Mouse (Mus musculus): ENCODE results near the gene Sugp1. TPM values are rescaled to one million over a fixed set of nuclear protein-coding genes. Genes with fewer than 3 reads are reported as not detected.

Sugp1 gene
- polyA plus RNA-seq (2014; fragmentation: Nextera tagmentation; extraction: Ambion mirVana): 39.2 and 39.5 TPM in 2 replicates

GRCm38 (mm10) chr8:70042583-70043455 lies at the start of gene Sugp1, which contains the start of gene Mau2:
Sugp1 (plus strand) TSS chr8:70042813.
Mau2 (minus strand) TSS chr8:70042734.
- H3K9me3 ChIP-seq (ENCODE audit: control insufficient read depth, low read length): no peaks in the 10 kb centered on the region
- DNase-seq (ENCODE audit: low spot score): peak; percentile 97
- WGBS: under 1% methylated on average over 65 of the region's 65 CpGs
- H3K4me3 ChIP-seq (ENCODE audit: low read depth, low read length): peak within 1 kb of the TSS; percentile 92
- peak within 1 kb of the TSS; percentile 91 for H3K4me2 ChIP-seq (ENCODE audit: low read depth)
- H3K27ac ChIP-seq (ENCODE audit: low read depth, low read length): peak within 1 kb of the TSS; percentile 45; the same call in 1 of the 2 replicates
- peaks cover 19% of the 10 kb centered on the region for H3K4me1 ChIP-seq (ENCODE audit: control insufficient read depth, insufficient read depth, low read length)
- H3K36me3 ChIP-seq (ENCODE audit: control insufficient read depth, insufficient read depth, low read length): no peaks in the 10 kb centered on the region
- H3K27me3 ChIP-seq (ENCODE audit: control insufficient read depth, insufficient read depth, low read length): no peaks in the 10 kb centered on the region
- H3K9ac ChIP-seq (ENCODE audit: low read length): peak within 1 kb of the TSS; percentile 85
- peak; percentile 97 for ATAC-seq (ENCODE audit: insufficient read depth, low FRiP score, low TSS enrichment)

GRCm38 (mm10) chr8:69995422-69995775 lies 47.2 kb upstream of the Sugp1 start:
- no peak for ATAC-seq (ENCODE audit: insufficient read depth, low FRiP score, low TSS enrichment)

GRCm38 (mm10) chr8:69995776-69996588 lies 46.6 kb upstream of the Sugp1 start, which contains the start of gene Gatad2a:
Gatad2a (minus strand) TSS chr8:69996384.
- Histone ChIP-seq H3K9ac (ENCODE audit: low read length) (peak within 1 kb of the TSS; percentile 76), H3K9me3 (ENCODE audit: control insufficient read depth, low read length) (no peaks in the 10 kb centered on the region), H3K4me3 (ENCODE audit: low read depth, low read length) (peak within 1 kb of the TSS; percentile 92), H3K4me1 (ENCODE audit: control insufficient read depth, insufficient read depth, low read length) (0 out of 2 replicates have a peak, but pooled peaks cover 2% of the 10 kb centered on the region), H3K27me3 (ENCODE audit: control insufficient read depth, insufficient read depth, low read length) (no peaks in the 10 kb centered on the region), H3K4me2 (ENCODE audit: low read depth) (peak within 1 kb of the TSS; percentile 91), H3K36me3 (ENCODE audit: control insufficient read depth, insufficient read depth, low read length) (no peaks in the 10 kb centered on the region), H3K27ac (ENCODE audit: low read depth, low read length) (peak within 1 kb of the TSS; percentile 95)
- DNase-seq (ENCODE audit: low spot score): peak; percentile 99
- peak; percentile 100 for ATAC-seq (ENCODE audit: insufficient read depth, low FRiP score, low TSS enrichment)
- under 1% methylated on average over 79 of the region's 87 CpGs for WGBS

More at GRCm38 (mm10) chr8:69995422-69995775, 47.2 kb upstream of the Sugp1 start:
- Histone ChIP-seq H3K4me1 (ENCODE audit: control insufficient read depth, insufficient read depth, low read length) (0 out of 2 replicates have a peak, but pooled peaks cover 2% of the 10 kb centered on the region), H3K4me3 (ENCODE audit: low read depth, low read length) (peak overlapping the region; percentile 92), H3K27me3 (ENCODE audit: control insufficient read depth, insufficient read depth, low read length) (no peaks in the 10 kb centered on the region), H3K4me2 (ENCODE audit: low read depth) (peak overlapping the region; percentile 91), H3K36me3 (ENCODE audit: control insufficient read depth, insufficient read depth, low read length) (no peaks in the 10 kb centered on the region), H3K9me3 (ENCODE audit: control insufficient read depth, low read length) (no peaks in the 10 kb centered on the region), H3K27ac (ENCODE audit: low read depth, low read length) (peak overlapping the region; percentile 95), H3K9ac (ENCODE audit: low read length) (peak overlapping the region; percentile 76)
- DNase-seq (ENCODE audit: low spot score): no peak
- under 1% methylated on average over 7 of the region's 7 CpGs for WGBS

GRCm38 (mm10) chr8:69996589-69997285 lies 45.9 kb upstream of the Sugp1 start:
- Histone ChIP-seq H3K27ac (ENCODE audit: low read depth, low read length) (peak overlapping the region; percentile 29; the same call in 1 of the 2 replicates), H3K4me3 (ENCODE audit: low read depth, low read length) (peak overlapping the region; percentile 92)
- WGBS: 3% methylated on average over 35 of the region's 35 CpGs

GRCm38 (mm10) chr8:69998706-69999105 lies 43.9 kb upstream of the Sugp1 start:
- Histone ChIP-seq H3K4me3 (ENCODE audit: low read depth, low read length) (no peak overlapping the region), H3K27ac (ENCODE audit: low read depth, low read length) (no peak overlapping the region), H3K4me1 (ENCODE audit: control insufficient read depth, insufficient read depth, low read length) (0 out of 2 replicates have a peak, but pooled peaks cover 2% of the 10 kb centered on the region), H3K9ac (ENCODE audit: low read length) (no peak overlapping the region), H3K27me3 (ENCODE audit: control insufficient read depth, insufficient read depth, low read length) (no peaks in the 10 kb centered on the region), H3K9me3 (ENCODE audit: control insufficient read depth, low read length) (no peaks in the 10 kb centered on the region), H3K36me3 (ENCODE audit: control insufficient read depth, insufficient read depth, low read length) (no peaks in the 10 kb centered on the region), H3K4me2 (ENCODE audit: low read depth) (no peak overlapping the region)
- ATAC-seq (ENCODE audit: insufficient read depth, low FRiP score, low TSS enrichment): no peak
- WGBS: 91% methylated on average over 3 of the region's 3 CpGs
- DNase-seq (ENCODE audit: low spot score): no peak

More at GRCm38 (mm10) chr8:69996589-69997285, 45.9 kb upstream of the Sugp1 start:
- no peaks in the 10 kb centered on the region for H3K9me3 ChIP-seq (ENCODE audit: control insufficient read depth, low read length)
- no peaks in the 10 kb centered on the region for H3K27me3 ChIP-seq (ENCODE audit: control insufficient read depth, insufficient read depth, low read length)
- DNase-seq (ENCODE audit: low spot score): no peak
- peak overlapping the region; percentile 73 for H3K9ac ChIP-seq (ENCODE audit: low read length)
- no peak for ATAC-seq (ENCODE audit: insufficient read depth, low FRiP score, low TSS enrichment)
- peak overlapping the region; percentile 89 for H3K4me2 ChIP-seq (ENCODE audit: low read depth)
- no peaks in the 10 kb centered on the region for H3K36me3 ChIP-seq (ENCODE audit: control insufficient read depth, insufficient read depth, low read length)
- H3K4me1 ChIP-seq (ENCODE audit: control insufficient read depth, insufficient read depth, low read length): 0 out of 2 replicates have a peak, but pooled peaks cover 2% of the 10 kb centered on the region

- WGBS: 87% methylated on average over 4 of the region's 4 CpGs
- Histone ChIP-seq H3K4me2 (ENCODE audit: low read depth) (no peak overlapping the region), H3K27ac (ENCODE audit: low read depth, low read length) (no peak overlapping the region), H3K27me3 (ENCODE audit: control insufficient read depth, insufficient read depth, low read length) (no peaks in the 10 kb centered on the region), H3K4me3 (ENCODE audit: low read depth, low read length) (no peak overlapping the region), H3K36me3 (ENCODE audit: control insufficient read depth, insufficient read depth, low read length) (no peaks in the 10 kb centered on the region), H3K4me1 (ENCODE audit: control insufficient read depth, insufficient read depth, low read length) (0 out of 2 replicates have a peak, but pooled peaks cover 2% of the 10 kb centered on the region), H3K9me3 (ENCODE audit: control insufficient read depth, low read length) (no peaks in the 10 kb centered on the region), H3K9ac (ENCODE audit: low read length) (no peak overlapping the region)
- ATAC-seq (ENCODE audit: insufficient read depth, low FRiP score, low TSS enrichment): no peak
- no peak for DNase-seq (ENCODE audit: low spot score)
These were observed 43.4 kb upstream of the Sugp1 start for GRCm38 (mm10) chr8:69999236-69999635.

GRCm38 (mm10) chr8:70000226-70000625 lies 42.4 kb upstream of the Sugp1 start:
- H3K4me2 ChIP-seq (ENCODE audit: low read depth): no peak overlapping the region
- DNase-seq (ENCODE audit: low spot score) (no peak), ATAC-seq (ENCODE audit: insufficient read depth, low FRiP score, low TSS enrichment) (no peak)
- no peak overlapping the region for H3K9ac ChIP-seq (ENCODE audit: low read length)
- H3K27me3 ChIP-seq (ENCODE audit: control insufficient read depth, insufficient read depth, low read length): no peaks in the 10 kb centered on the region
- H3K4me3 ChIP-seq (ENCODE audit: low read depth, low read length): no peak overlapping the region
- H3K4me1 ChIP-seq (ENCODE audit: control insufficient read depth, insufficient read depth, low read length): no peaks in the 10 kb centered on the region
- H3K9me3 ChIP-seq (ENCODE audit: control insufficient read depth, low read length): no peaks in the 10 kb centered on the region
- no peaks in the 10 kb centered on the region for H3K36me3 ChIP-seq (ENCODE audit: control insufficient read depth, insufficient read depth, low read length)
- 85% methylated on average over 2 of the region's 2 CpGs for WGBS
- no peak overlapping the region for H3K27ac ChIP-seq (ENCODE audit: low read depth, low read length)

All from neural tube, embryonic 11.5 days (tissue).